Mouse (Mus musculus) gastrocnemius, postnatal 36 days (tissue): ENCODE measurements at regions not wholly inside any gene's neighbourhood (a gene's known extent, or its start where the extent isn't known, plus 50 kb on each side); places are given as distances from the start of the nearest gene placed in this dataset.
A peak's percentile ranks its signal among the peaks of the same experiment; 100 is the strongest.

Experiments used
- DNase-seq, 2 experiments: peaks; one replicate each; pipeline ENCODE4 v3.0.0; 2022
- intact Hi-C: fragments of 180-260 bp; cut with DNase I; formaldehyde crosslinking; loops from one replicate; pipeline ENCODE4 v1.15.1; 2025

DNA sequence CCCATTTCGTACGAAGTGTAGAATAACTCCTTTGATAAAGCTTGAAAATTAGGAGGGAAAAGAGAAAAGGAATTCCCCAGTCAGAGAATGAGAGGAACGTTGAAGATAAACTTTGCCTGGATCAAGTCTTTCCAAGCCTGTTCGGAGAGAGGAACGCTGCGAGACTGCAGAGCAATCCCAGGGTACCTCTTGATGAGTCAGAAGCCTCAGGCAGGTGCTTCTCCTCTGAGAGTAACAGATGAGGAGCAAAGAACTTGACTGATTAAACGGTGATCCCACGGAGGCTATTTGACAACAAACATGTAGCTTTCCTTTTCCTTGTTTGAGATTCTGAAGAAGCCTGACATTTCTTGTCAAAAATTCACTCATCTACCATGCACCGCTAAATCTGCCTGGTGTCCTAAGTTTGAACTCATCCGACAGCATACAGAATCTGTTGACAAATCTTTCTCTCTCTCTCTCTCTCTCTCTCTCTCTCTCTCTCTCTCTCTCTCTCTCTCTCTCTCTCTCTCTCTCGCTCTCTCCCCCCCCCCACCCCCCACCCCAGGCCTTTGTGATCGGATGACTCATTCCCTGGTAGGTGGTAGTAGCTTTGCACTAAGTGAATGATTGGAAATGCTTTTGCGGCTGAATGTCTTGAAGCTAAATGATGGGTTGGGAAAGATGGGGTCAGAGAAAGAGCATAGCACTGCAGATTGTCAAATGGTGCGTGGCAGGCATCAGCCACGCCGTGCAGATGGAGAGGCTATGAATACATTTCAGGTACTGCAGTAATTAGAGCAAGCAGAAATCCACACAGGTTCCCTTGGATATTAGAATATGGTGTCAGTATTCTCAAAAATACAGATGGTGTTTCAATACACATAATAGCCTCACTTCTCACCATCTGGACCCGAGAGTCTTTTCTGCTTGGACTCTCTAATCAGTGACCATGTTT lies 496.1 kb upstream of the Atp2b1 start:
- no peak for DNase-seq
- intact Hi-C loops, result no loop called here

DNA sequence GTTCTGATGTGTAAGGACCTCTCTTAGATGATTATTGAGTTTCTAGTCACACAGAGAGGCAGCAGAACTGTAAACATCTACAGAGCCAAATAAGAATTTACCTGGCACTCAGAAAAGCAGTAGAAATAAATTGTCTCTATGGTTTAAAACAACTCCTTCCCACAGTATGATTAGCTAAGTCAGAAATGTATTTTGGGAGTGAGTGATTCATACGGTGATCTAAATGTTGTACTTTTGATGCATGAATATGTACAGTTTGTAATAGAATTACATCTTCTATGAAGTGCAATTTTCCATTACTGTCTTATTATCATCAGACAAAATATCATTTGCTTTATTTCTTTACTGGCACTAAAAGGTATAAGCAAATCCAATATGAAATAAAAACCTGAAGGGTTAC lies 489.8 kb upstream of the Atp2b1 start:
- intact Hi-C loops, result no loop called here
- DNase-seq, result no peak

DNA sequence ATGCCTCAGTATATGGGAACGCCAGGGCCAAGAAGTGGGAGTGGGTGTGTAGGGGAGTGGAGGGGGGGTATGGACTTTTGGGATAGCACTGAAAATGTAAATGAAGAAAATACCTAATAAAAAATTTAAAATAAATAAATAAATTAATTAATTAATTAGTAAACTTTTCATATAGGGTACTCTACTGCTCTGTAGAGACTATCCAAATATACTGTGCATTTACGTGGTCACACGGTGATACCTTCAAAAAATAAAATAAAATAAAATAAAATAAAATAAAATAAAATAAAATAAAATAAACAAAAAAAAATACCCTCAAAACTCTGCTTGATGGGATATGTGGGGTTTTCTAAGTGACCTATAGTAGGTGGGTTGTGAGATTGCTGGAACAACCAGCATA lies 479.2 kb upstream of the Atp2b1 start:
- no peak for DNase-seq
- intact Hi-C loops, result no loop called here

DNA sequence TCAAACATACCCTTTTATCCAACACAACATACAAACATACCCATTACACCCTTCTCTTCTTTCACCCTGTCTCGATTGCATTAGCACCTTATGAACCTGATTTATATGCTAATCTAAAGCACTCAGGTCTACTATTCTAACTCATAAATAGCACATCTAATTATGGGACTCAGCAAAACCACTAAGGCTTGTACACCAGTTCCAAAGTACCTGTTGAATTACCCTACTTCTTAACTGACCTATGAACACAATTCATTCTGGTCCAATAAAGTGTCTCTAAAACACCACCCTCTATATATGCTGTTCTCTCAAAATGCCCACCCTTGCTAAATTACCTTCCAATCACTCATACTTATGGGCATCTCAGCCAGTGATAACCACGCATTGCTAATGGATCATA lies 452.7 kb upstream of the Atp2b1 start:
- no peak for DNase-seq
- intact Hi-C loops, result no loop called here

DNA sequence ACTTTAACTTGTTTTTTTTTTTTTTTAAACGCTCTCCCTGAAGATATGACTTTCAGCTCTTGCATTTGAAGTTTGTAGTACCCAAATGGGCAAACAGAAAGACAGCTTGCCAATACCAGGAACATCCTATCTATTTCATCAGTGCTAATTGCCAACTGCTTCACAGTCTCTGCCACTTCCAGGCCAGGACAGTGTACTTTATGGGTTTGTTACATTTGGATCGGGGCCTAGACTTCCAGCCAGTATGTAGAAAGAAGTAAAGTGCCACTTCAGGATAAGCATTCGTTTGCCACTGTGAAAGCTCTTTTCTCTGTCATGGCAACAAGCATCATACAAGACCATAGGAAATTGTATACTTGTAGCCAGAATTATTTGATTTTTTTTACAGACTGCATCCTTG lies 439.6 kb upstream of the Atp2b1 start:
- intact Hi-C loops, result no loop called here
- no peak for DNase-seq

DNA sequence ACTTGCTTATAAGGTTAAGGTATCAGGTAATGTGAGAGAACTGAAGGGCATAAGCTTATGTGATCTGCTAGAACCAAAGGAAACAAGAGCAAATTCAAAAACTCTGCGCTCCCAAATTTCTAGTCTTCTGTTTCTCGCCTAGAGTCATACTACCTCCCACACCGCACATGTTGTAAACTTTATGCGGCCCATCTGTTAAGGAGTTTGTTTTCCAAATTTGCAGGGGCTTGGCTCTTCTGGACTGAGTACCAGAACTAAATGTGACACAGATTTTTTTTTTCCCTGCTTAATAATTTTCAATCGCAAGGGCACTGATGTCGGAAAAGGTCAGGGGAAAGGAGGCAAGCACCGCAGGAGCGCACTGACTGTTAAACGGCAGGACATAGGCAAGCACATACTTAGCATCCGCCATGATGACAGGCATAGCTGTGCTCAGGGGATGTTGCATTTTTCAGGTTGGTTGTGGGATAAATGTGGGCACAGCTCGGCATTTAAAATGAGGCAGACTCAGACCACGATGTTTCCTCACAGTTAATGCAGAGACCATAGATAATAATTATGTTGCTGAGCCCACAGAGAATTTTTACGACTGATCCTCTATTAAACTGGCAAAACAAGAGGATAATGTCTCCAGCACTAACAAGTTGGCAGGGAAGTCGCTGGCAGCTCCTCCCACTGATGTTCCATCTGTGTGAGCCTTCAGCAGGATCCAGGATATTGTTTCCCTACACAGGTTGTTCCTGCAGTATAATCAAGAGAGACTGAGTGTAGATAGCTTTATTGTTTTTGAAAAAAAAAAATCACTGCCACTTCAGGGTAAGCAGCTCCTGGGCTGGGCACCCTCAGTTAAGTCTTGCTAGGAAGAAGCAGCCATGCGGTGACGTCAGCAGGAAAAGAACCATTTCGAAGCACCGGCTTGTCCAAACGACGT lies 428.2 kb upstream of the Atp2b1 start:
- intact Hi-C loops, result no loop called here
- peak; percentile 11 to 14 for DNase-seq

DNA sequence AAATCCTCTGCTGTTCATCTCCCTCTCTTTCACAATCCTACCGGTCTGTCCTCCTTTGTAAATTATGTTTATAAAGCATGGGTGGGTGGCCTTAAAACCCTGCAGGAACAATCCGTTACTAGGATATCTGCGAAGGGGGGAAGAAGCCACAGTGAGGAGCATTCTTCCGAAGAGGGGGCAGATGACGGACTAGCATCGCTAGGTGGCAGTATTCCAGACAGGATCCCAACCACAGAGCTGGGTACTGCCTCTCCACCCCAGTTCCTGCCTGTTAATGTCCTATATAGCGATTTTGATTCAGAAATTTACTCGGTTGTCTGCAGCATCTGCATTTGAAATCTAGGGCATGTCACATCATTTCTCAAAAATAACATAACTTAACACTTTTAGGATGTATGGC lies 419.9 kb upstream of the Atp2b1 start:
- intact Hi-C loops, result loop anchor here (2.0 kb wide), 1 partner anchor 590 kb away; no protein-coding TSS in a partner anchor
- DNase-seq, result peak; percentile 29 to 54

DNA sequence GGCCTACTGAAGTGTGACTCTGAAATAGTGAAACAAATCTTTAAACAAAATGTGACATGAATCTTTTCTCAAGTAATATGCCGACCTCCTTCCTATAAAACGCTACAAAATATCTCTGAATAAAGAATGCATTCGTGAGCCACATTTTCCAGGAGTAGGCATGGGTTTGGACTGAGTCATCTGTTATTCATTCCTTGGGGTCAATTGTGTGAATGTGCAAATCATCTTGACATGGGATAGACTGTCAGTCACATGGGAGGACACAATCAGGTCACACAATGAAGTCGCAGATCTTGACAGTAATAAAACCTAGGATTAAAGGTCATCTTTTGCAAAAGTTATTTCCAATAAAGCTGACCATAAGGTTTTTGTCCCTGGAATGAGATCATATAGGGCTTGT lies 418.0 kb upstream of the Atp2b1 start:
- no peak for DNase-seq
- intact Hi-C loops, result no loop called here

DNA sequence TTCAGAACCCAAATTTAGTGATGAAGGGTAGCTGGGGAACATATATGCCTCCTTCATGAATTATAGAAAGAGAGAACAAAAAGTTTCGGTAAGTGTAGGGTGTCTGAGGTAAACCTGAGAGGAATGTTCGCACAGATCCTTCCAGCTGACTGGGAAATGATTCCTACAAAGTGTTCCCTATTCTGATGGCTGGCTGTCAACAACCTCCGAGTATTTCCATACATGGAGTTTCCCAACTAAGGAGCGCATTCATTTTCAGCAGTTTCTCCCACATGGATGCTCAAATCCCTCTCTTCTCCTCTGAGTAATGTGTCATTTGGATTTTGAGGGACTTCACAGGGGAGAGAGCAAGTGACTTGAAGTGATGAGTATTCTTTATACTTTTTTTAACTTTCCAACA lies 413.9 kb upstream of the Atp2b1 start:
- no peak for DNase-seq
- intact Hi-C loops, result no loop called here

DNA sequence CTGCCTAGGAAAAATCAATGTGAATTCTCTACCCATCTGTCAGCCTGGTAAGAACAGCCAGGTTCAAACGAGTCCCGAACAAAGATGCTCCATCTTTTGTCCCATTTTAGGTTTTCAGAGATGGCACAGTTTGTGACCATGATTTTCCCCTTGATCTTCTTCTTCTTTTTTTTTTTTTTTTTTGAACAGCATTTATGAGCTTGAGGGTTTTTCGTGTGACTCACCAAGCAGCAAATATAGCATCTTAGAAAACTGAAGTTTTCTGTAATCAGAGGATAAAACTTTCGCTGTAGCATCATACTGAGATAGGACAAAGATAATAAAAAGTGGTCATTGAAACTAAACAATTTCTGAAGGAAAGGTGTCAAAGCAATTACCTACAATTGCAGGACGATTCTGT lies 412.6 kb upstream of the Atp2b1 start:
- no peak for DNase-seq
- intact Hi-C loops, result no loop called here

DNA sequence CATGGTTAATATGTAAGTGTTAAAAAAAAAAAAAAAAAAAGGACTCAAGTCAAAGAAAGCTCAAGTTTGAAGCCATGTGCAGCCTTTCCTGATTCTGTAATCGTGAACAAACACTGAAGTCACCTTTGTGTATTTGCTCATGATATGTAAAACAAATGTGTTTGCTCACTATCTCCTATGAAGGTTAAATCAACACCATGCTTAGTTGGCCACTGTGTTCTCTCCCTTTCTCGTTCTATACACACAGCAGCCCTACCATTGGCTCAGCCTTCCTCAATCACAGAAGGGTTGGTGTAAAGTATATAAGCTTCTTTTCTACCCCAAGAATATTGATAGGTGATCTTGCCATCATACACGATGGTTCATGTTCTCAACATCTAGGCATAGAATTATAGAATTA lies 409.7 kb upstream of the Atp2b1 start:
- intact Hi-C loops, result no loop called here
- no peak for DNase-seq

DNA sequence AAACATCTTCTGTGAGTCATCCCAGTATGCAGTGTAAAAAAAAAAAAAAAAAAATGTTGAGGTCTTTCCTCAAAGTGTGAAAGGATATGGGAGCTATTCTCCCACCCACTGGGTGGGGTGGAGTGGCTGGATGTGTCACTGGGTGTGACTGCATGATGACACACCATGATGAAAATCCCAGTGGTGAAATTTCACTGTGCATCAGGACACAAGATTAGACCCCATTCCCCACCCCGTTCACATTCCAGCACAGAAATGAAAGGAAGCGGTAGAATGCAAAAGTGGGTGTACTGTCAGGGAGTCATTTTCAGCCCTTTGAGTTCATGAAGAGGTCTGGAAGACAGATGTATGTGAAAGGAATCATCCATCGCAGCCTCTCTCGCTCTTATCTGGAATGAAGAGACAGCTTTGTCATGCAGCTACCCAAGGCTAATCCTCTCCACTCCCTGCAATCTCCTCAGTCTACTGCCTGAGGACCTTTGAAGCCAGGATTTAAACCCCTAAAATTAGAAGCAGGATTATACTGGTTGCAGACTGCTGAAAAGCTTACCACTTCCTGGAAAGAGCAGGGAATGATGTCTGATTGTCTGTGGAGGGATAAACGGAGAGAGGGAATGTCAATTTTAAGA lies 405.6 kb upstream of the Atp2b1 start:
- intact Hi-C loops, result no loop called here
- DNase-seq, result no peak

DNA sequence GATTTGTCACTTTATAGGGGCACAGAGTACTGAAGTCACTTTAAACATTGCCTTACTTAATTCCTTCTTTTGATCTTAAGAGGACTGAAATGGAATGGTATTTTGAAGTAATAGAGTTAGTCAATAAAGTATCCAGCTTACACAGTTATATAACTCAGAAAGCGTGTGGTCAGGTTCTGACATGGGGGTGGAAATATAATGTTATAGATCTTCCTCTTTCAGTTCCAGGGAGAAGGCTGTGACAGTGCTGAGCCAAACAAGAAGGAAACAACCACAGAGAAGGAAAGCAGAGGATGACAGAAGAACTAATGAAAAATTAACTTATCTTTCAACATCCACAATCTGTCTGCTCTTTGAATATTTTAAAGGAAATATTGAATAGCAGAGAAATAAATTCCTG lies 399.4 kb upstream of the Atp2b1 start:
- intact Hi-C loops, result no loop called here
- no peak for DNase-seq

DNA sequence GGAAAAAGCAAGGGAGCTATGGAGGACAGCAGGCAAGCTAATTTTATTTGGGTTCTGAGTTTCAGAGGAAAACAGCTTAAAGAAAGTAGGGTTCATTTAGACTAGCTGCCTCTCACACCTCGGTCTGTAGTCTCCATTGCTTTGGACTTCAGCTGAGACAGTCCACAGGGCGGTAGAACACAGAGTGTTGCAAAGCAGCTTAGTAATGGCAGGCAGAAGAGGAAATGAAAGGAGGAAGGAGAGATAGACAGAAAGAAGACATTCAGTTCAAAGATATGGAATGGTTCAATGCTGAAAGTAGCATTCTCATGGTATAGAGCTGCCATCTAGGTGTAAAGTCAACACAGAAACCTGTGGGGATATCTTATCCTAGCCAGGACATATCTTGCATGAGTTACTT lies 396.6 kb upstream of the Atp2b1 start:
- intact Hi-C loops, result no loop called here
- no peak for DNase-seq

DNA sequence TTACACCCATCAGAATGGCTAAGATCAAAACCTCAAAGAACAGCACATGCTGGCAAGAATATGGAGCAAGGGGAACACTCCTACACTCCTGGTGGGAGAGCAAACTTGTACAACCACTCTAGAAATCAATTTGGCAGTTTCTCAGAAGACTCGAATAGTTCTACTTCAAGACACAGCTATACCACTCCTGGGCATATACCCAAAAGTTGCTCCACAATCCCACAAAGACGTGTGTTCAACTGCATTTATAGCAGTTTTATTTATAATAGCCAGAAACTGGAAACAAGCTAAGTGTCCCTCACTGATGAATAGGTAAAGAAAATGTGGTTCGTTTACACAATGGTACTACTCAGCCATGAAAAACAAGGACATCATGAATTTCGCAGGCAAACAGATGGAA lies 384.6 kb upstream of the Atp2b1 start:
- DNase-seq, result no peak
- intact Hi-C loops, result no loop called here

DNA sequence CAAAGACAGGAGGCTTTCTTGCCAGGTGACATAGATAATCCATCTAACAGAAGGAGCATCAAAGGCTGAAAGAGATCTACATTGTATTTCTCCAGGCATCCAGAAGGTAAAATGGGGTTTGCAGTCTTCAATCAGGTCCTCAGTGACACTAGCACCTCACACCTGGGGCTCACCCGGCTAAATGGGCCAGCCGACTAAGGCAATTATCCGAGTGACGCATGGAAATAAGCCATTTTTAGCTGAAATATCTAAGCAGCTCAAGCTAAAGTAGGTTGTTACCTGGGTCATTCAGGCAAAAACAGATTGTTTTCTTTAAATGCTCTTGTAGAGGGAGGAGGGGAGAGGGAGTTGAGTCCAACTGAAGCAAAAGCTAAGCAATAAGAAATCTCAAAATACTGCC lies 382.8 kb upstream of the Atp2b1 start:
- intact Hi-C loops, result no loop called here

DNA sequence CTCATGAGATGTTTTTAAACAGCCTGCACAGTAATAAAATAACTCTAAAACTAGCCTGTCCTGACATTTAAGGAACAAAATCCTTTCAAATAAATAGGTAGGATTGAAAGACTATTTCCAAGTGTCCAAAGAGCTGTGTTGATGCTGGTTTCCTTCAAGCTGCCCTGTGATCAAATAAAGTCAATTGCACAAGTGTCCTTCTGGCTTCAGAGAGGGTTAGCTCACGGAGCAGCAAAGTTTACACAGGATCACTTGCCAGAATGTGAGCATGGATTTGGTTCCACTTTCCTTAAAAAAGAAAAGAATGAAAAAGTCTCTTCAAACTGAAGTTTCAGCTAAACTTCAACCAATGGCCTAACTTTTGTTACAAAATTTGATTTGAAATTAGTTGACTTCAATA lies 375.5 kb upstream of the Atp2b1 start:
- no peak for DNase-seq

More for the DNA sequence above, 382.8 kb upstream of the Atp2b1 start:
- DNase-seq, result no peak

DNA sequence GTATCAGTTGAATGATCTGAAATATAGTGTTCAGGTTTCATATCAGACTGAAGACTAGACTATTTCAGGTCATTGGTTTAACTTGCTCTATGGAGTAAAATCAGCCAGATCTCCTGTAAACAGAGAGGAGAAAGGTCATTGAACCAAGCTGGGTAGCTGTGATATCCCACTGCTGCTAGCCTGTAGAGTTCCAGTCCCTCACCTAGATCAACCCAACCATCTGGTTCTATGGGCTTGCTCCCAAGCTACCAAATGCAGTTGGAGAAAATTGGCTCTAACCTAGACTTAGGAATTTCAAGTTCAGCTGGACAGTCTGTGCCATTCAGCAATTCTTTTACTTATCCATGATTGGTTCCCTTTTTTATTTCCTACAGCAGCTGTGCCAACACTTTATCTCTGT lies 373.1 kb upstream of the Atp2b1 start:
- intact Hi-C loops, result no loop called here
- DNase-seq, result no peak

More for the DNA sequence above, 375.5 kb upstream of the Atp2b1 start:
- intact Hi-C loops, result no loop called here

DNA sequence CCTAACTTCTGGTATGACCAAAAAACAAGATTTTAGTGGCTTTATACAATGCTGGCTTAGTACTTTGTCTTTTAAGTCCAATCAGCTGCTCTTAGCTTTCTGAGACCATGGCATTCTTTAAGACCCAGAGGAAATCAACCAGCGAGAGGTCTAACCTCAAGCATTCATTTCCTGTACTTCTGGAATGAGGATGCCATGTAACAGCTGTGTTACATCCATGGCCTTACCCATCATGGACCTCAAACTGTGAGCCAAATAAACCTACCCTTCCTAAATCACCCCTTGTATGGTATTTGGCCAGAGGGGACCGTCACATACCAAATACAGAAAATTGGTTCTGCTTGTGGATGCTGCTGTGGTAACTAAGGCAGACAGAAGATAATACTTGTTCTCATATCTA lies 372.1 kb upstream of the Atp2b1 start:
- intact Hi-C loops, result no loop called here
- DNase-seq, result no peak

DNA sequence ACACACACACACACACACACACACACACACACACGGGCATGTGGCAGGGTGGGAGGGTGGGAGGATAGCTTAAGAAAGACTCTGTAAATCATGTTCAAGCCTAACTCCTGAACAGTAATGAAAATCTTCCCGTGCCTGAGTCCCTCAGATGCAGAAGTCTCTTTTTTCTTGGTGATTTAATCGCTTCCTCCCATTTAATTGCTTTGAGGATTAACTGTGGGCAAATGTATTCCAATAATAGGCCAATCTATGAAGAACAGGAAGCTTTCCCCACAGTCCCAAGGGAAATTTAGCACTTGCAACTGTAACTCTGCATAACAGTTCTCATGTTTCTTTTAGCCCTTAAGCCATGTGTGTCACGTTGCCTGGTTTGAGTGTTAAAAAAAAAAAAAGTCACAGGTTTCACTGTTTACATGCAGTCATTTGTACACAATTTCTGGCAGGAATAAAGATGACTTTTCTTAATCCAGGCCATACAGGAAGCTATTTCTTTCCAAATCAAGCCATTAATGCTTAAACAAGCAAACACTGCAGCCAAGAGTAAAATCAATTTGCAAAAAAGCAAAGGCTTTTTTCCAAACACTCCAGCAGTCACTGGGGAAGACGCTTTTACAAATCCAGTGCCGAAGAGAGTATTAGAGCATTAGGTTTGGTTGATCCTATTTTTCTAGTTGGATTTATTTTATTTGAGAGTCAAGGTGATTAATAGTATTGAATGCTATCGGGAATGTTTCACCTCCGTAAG lies 370.8 kb upstream of the Atp2b1 start:
- DNase-seq, result no peak
- intact Hi-C loops, result no loop called here

DNA sequence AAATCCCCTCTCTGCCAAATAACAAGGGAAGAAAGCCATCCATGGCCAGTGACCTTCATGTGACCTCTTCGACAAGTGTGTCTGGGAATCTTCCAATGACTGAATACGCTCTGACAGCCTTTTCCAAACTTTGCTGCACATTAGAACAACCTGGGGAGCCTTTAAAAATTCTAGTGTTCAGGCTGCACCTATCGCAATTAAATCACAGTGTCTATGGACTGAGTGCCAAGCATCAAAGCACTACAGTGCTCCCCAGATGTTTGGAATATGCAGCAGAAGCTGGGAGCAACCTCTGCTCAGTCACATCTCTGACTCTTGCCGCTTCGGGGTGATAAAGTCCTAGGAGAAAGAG lies 370.2 kb upstream of the Atp2b1 start:
- intact Hi-C loops, result no loop called here
- no peak for DNase-seq
